Mouse (Mus musculus) cortical plate, adult 2 months (tissue): ENCODE measurements around the gene Lpin3.
A peak's percentile ranks its signal among the peaks of the same experiment; 100 is the strongest.

Experiments
- CTCF ChIP-seq: fragments of 200-500 bp; IDR thresholded peaks from 2 replicates; pipeline ENCODE4 v1.5.1; 2011; ENCODE audit warnings: mild to moderate bottlenecking, control low read depth, low read length; ENCODE audit not compliant: insufficient read depth; ENCODE audit errors: extremely low read depth
- POLR2A ChIP-seq: fragments of 200-500 bp; IDR thresholded peaks from 2 replicates; pipeline ENCODE4 v1.6.1; 2011; ENCODE audit warnings: mild to moderate bottlenecking, low read length, control low read depth; ENCODE audit not compliant: insufficient read depth; ENCODE audit errors: extremely low read depth

DNA sequence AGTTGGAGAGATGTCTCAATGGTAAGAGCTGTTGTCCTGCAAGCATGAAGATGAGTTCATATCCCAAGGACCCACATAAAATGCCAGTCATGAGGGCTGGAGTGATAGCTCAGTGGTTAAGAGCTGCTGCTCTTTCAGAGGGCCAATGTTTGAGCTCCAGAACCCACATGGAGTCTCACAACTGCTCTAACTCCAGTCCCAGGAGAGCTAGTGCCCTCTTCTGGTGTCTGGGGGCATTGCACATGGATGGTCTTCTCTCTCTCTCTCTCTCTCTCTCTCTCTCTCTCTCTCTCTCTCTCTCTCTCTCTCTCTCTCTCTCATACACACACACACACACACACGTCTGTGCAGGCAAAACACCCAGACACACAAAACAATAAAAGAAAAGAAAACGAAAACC is 4.4 kb downstream of the Lpin3 start:
- peak; percentile 74 for TF ChIP-seq CTCF
- TF ChIP-seq POLR2A = no peak
